Mouse (Mus musculus) left cerebral cortex, adult 2 months (tissue): Measurements from ENCODE around the gene Wrap53. TPM values are rescaled to one million over a fixed set of nuclear protein-coding genes. Genes with fewer than 3 reads are reported as not detected.
A peak's percentile ranks its signal among the peaks of the same experiment; 100 is the strongest.

Source experiments
- DNase-seq, 2 experiments: peaks; one replicate each; pipeline ENCODE4 v3.0.0; 2021 to 2022; ENCODE audit warnings: low spot score in 2 of 2, mixed read lengths in 1 of 2; ENCODE audit errors: extremely low spot score in 1 of 2
- H3K27ac ChIP-seq: fragments of 200-600 bp; 2 replicates; pipeline ENCODE4 v1.8.1; 2022
- H3K4me3 ChIP-seq: fragments of 200-600 bp; 2 replicates; pipeline ENCODE4 v1.8.1; 2022
- CTCF ChIP-seq: fragments of 200-600 bp; IDR thresholded peaks from 2 replicates; pipeline ENCODE4 v1.8.1; 2022; ENCODE audit warnings: antibody characterized with exemption, mild to moderate bottlenecking, moderate library complexity
- intact Hi-C: fragments of 180-260 bp; cut with DNase I; formaldehyde crosslinking; loops from one replicate; pipeline ENCODE4 v1.15.1; 2025
- total RNA-seq, 2 experiments: library from RNA; stranded (reverse); gene quantifications; 2 replicates each; pipeline ENCODE4 v1.2.3; 2021

The Wrap53 gene
- total RNA-seq, 2 experiments from 2014 or later: 7.6 to 10.5 TPM

- intact Hi-C loops: loop anchor here (1.0 to 5.0 kb wide), 2 partner anchors 23 to 165 kb away; partner anchors contain the start of gene Atp1b2
- no peak for DNase-seq
- Histone ChIP-seq H3K4me3 (peak overlapping the region; percentile 91), H3K27ac (peak overlapping the region; percentile 97)
- TF ChIP-seq CTCF: no peak
Measured at GRCm38 (mm10) chr11:69581814-69582213, 1.8 kb upstream of the Wrap53 start.

GRCm38 (mm10) chr11:69581147-69581688, 1.2 kb upstream of the Wrap53 start:
- intact Hi-C loops: loop anchor here (1.0 to 5.0 kb wide), 2 partner anchors 24 to 164 kb away; partner anchors contain the start of gene Atp1b2
- Histone ChIP-seq H3K27ac (peak overlapping the region; percentile 97), H3K4me3 (peak overlapping the region; percentile 91)
- DNase-seq: peak; percentile 87 to 89
- no peak for TF ChIP-seq CTCF

- H3K27ac ChIP-seq: peak overlapping the region; percentile 97
- DNase-seq: no peak
- no peak for TF ChIP-seq CTCF
- H3K4me3 ChIP-seq: peak overlapping the region; percentile 91
- intact Hi-C loops: loop anchor here (1.0 to 5.0 kb wide), 2 partner anchors 25 to 163 kb away; partner anchors contain the start of gene Atp1b2
Measured at GRCm38 (mm10) chr11:69580572-69581146, 604 bp upstream of the Wrap53 start.

GRCm38 (mm10) chr11:69579128-69580017, 682 bp downstream of the Wrap53 start:
- peak; percentile 100 for TF ChIP-seq CTCF
- intact Hi-C loops: loop anchor here (1.0 to 5.0 kb wide), 3 partner anchors 35 to 162 kb away; no protein-coding TSS in a partner anchor
- H3K4me3 ChIP-seq: peak overlapping the region; percentile 91
- peak overlapping the region; percentile 97 for H3K27ac ChIP-seq
- peak; percentile 96 to 98 for DNase-seq

- DNase-seq: no peak
- peak overlapping the region; percentile 83 for H3K4me3 ChIP-seq
- peak overlapping the region; percentile 80 for H3K27ac ChIP-seq
- no peak for TF ChIP-seq CTCF
- intact Hi-C loops: loop anchor here (5.0 kb wide), 1 partner anchor 36 kb away; no protein-coding TSS in a partner anchor
Measured at GRCm38 (mm10) chr11:69578301-69578700, 1.8 kb downstream of the Wrap53 start.

GRCm38 (mm10) chr11:69576307-69576706, 3.7 kb downstream of the Wrap53 start:
- TF ChIP-seq CTCF: no peak
- Histone ChIP-seq H3K4me3 (no peak overlapping the region), H3K27ac (no peak overlapping the region)
- intact Hi-C loops: loop anchor here (5.0 kb wide), 1 partner anchor 34 kb away; no protein-coding TSS in a partner anchor
- no peak for DNase-seq

- peak; percentile 46 for TF ChIP-seq CTCF
- DNase-seq: no peak
- intact Hi-C loops: loop anchor here (5.0 kb wide), 1 partner anchor 33 kb away; no protein-coding TSS in a partner anchor
Measured at GRCm38 (mm10) chr11:69575220-69575619, 4.8 kb downstream of the Wrap53 start.

GRCm38 (mm10) chr11:69565131-69565530, 14.9 kb downstream of the Wrap53 start:
- TF ChIP-seq CTCF: no peak

More at GRCm38 (mm10) chr11:69575220-69575619, 4.8 kb downstream of the Wrap53 start:
- H3K4me3 ChIP-seq: no peak overlapping the region
- no peak overlapping the region for H3K27ac ChIP-seq

GRCm38 (mm10) chr11:69564391-69564790, 15.7 kb downstream of the Wrap53 start:
- Histone ChIP-seq H3K27ac (no peak overlapping the region), H3K4me3 (no peak overlapping the region)
- TF ChIP-seq CTCF: no peak
- no peak for DNase-seq
- intact Hi-C loops: no loop called here

More at GRCm38 (mm10) chr11:69565131-69565530, 14.9 kb downstream of the Wrap53 start:
- no peak overlapping the region for H3K4me3 ChIP-seq
- DNase-seq: no peak
- H3K27ac ChIP-seq: peak overlapping the region; percentile 13; the same call in 1 of the 2 replicates
- intact Hi-C loops: no loop called here

GRCm38 (mm10) chr11:69563373-69563772, 16.7 kb downstream of the Wrap53 start:
- intact Hi-C loops: no loop called here
- TF ChIP-seq CTCF: no peak
- Histone ChIP-seq H3K4me3 (no peak overlapping the region), H3K27ac (no peak overlapping the region; the same call in 1 of the 2 replicates)
- DNase-seq: no peak
